Mouse (Mus musculus): ENCODE results near the gene Tenm4. TPM values are rescaled to one million over a fixed set of nuclear protein-coding genes. Genes with fewer than 3 reads are reported as not detected.
"Not testable (repeated sequence)": the region's sequence is repeated elsewhere in the genome, so short reads cannot be mapped to it uniquely, and the experiment has no call there.

Tenm4 gene
- polyA plus RNA-seq, 1 experiment from 2014 or later, result 5.4 TPM

DNA sequence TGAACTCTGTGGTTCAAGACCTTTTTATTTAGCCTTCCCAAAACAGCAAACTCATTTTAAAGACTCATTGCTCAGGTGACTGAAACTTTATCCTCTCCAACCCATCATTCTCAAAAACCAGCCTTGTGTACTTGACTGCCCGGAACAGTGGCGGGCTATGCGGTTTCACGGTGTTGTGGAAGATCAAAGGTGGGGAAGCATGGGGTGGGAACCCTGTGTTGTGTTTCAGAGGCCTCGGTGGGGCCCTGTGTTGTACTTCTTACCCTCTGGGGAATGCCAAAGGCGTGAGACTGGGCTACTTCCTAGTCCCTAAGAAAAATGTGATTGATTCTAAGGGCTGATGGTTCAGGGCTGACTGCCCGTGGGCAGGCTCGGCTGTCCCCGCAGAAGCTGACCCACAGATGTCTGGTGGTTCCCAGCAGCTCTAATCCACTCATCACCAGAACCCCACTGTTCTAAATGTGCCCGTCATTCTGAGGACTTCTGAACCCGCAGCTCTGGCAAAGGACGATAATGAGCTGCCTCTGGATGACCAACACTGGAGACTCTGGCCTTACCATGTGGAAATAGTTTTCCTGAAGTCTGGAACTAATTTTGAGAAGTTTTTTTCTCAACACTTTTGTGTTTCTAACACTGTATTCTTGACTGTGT lies 739.4 kb downstream of the Tenm4 start:
- no peak for TF ChIP-seq CTCF (IDR thresholded peaks at IDR 0.05)
- ChIA-PET POLR2A (no interaction called here), CTCF (interaction anchor here (1.4 kb wide), 1 partner anchor 114 kb away, joined by 3 read pairs; no protein-coding TSS in a partner anchor)
- in situ Hi-C loops (cut with MboI; ENCODE audit: low pct_unique_long_range_greater_than_20kb), result loop anchor here (5.0 to 25.0 kb wide), 4 partner anchors 123 to 1046 kb away; no protein-coding TSS in a partner anchor
- no peak for ATAC-seq
- no peak for DNase-seq (ENCODE audit: low read depth, low spot score)
- H3K27me3 ChIP-seq, result no peaks in the 10 kb centered on the region

- no peak for ATAC-seq
- ChIA-PET POLR2A (no interaction called here), CTCF (interaction anchor here (0.6 to 3.7 kb wide), 21 partner anchors 9 to 762 kb away, joined by 3 to 35 read pairs (median 5); no protein-coding TSS in a partner anchor)
- TF ChIP-seq CTCF (IDR thresholded peaks at IDR 0.05), result peak; percentile 92
- H3K27me3 ChIP-seq, result no peaks in the 10 kb centered on the region
- in situ Hi-C loops (cut with MboI; ENCODE audit: low pct_unique_long_range_greater_than_20kb), result loop anchor here (5.0 to 25.0 kb wide), 4 partner anchors 127 to 1049 kb away; no protein-coding TSS in a partner anchor
- DNase-seq (ENCODE audit: low read depth, low spot score), result peak; percentile 30
Measured at GRCm38 (mm10) chr7:96914031-96914430, 743.0 kb downstream of the Tenm4 start.

DNA sequence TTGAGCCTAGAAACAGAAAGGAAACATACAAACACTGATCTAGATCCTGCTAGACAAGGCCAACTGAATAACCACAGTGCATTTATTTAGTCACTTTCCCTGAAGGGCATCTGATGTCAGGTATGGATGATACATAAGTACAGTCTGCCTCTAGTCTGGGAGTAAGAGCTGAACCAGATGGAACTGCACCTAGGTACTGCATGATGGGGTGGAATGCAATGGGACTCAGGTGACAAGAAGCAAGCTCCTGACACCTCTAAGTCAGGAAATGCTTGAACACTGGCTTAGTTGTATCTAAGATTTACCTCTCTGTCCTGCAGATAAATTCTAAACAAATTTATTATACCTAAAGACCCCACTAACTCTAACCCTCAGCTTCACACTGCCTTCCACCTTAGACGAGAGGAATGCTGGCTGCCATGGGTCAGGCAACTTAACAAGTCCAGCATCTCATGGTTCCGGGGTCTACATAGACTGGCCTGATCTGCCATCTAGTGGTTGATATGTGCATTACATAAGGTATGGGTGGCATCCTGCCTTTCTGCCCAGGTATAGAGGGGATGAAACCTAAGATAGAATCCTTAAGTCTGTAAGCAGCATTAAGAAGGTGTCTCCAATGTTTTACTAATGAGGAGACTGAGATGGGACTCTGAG lies 744.5 kb downstream of the Tenm4 start:
- in situ Hi-C loops (cut with MboI; ENCODE audit: low pct_unique_long_range_greater_than_20kb), result loop anchor here (10.0 to 25.0 kb wide), 3 partner anchors 128 to 1051 kb away; no protein-coding TSS in a partner anchor
- peaks cover under 1% of the 10 kb centered on the region for H3K27me3 ChIP-seq
- ChIA-PET POLR2A (no interaction called here), CTCF (interaction anchor here (0.8 to 3.7 kb wide), 12 partner anchors 28 to 764 kb away, joined by 3 to 35 read pairs (median 6); no protein-coding TSS in a partner anchor)
- DNase-seq (ENCODE audit: low read depth, low spot score) (no peak), ATAC-seq (peak; percentile 72)
- TF ChIP-seq CTCF (IDR thresholded peaks at IDR 0.05), result peak; percentile 88

GRCm38 (mm10) chr7:96920447-96921095 lies 749.5 kb downstream of the Tenm4 start:
- no peak for DNase-seq (ENCODE audit: low read depth, low spot score)
- no peak for ATAC-seq
- no peak for TF ChIP-seq CTCF (IDR thresholded peaks at IDR 0.05)
- peaks cover 7% of the 10 kb centered on the region for H3K27me3 ChIP-seq
- ChIA-PET POLR2A (no interaction called here), CTCF (interaction anchor here (1.4 to 1.5 kb wide), 2 partner anchors 14 to 401 kb away, joined by 3 read pairs; no protein-coding TSS in a partner anchor)
- in situ Hi-C loops (cut with MboI; ENCODE audit: low pct_unique_long_range_greater_than_20kb), result loop anchor here (10.0 to 25.0 kb wide), 2 partner anchors 133 to 1426 kb away; no protein-coding TSS in a partner anchor

DNA sequence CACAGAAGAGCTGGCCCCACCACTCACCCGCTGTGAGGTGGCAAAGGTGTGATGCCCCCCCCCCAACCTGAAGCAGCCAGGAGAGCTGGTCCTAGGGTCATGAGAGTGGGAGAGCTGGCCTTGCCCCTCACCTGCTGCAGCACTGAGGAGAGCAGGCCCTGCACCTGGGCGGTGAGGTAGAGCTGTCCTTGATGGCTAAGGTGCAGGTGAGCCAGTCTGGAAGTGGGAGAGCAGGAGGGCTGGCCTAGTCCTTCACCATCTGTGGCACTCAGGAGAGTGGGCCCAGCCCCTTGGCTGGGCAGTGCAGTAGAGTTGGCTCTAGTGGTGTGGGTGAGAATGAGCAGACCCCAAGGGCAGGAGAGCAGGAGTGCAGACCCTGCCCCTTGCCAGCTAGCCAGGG lies 751.9 kb downstream of the Tenm4 start:
- POLR2A ChIA-PET, result no interaction called here
- CTCF ChIA-PET, result no interaction called here
- TF ChIP-seq CTCF (IDR thresholded peaks at IDR 0.05), result no peak
- in situ Hi-C loops (cut with MboI; ENCODE audit: low pct_unique_long_range_greater_than_20kb), result loop anchor here (10.0 to 25.0 kb wide), 2 partner anchors 136 to 1428 kb away; no protein-coding TSS in a partner anchor
- DNase-seq (ENCODE audit: low read depth, low spot score) (no peak), ATAC-seq (no peak)
- peaks cover 7% of the 10 kb centered on the region for H3K27me3 ChIP-seq

DNA sequence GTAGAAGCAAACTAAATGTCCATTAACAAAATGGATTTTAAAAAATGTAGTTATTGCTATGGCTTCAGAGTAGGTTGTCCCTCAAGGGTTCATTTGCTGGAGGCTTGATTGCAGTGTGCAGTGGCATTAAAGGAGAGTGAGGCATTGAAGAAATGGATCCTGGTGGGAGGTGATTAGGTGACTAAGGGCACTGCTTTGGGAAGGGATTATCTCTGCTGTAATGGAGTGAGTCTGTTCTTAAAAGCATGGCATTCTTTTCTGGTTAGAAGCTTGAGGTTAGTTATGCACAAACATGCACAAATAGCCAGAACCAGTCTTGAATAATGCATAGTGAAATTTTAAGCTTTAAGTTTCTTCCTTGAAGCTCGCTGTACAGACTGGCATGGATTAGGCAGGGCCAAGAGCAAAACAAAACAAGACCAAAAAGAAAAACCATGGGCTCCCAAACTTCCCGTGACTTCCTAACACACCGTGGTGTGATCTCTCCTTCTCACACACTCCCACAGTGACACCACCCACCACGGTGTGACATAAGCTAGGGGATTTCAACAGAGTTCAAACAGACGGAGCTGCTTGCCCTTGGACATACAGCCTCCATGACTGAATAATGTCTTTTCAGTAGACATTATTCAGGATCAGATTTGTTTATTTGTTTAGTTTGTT lies 772.8 kb downstream of the Tenm4 start:
- DNase-seq (ENCODE audit: low read depth, low spot score) (peak; percentile 27), ATAC-seq (peak; percentile 84)
- ChIA-PET CTCF (interaction anchor here (0.9 kb wide), 1 partner anchor 9 kb away, joined by 4 read pairs; no protein-coding TSS in a partner anchor), POLR2A (interaction anchor here (0.6 kb wide), 1 partner anchor 9 kb away, joined by 4 read pairs; no protein-coding TSS in a partner anchor)
- peaks cover 10% of the 10 kb centered on the region for H3K27me3 ChIP-seq
- in situ Hi-C loops (cut with MboI; ENCODE audit: low pct_unique_long_range_greater_than_20kb), result no loop called here
- TF ChIP-seq CTCF (IDR thresholded peaks at IDR 0.05), result no peak

- in situ Hi-C loops (cut with MboI; ENCODE audit: low pct_unique_long_range_greater_than_20kb); POLR2A ChIA-PET; CTCF ChIA-PET; ATAC-seq; DNase-seq (ENCODE audit: low read depth, low spot score): not testable (repeated sequence)
- H3K27me3 ChIP-seq, result peaks cover 10% of the 10 kb centered on the region
Measured at GRCm38 (mm10) chr7:96946501-96946900, 775.5 kb downstream of the Tenm4 start.

- POLR2A ChIA-PET, result interaction anchor here (0.6 to 1.1 kb wide), 2 partner anchors 9 to 1123 kb away, joined by 3 read pairs; no protein-coding TSS in a partner anchor
- TF ChIP-seq CTCF (IDR thresholded peaks at IDR 0.05), result no peak
- peak; percentile 80 for DNase-seq (ENCODE audit: low read depth, low spot score)
- in situ Hi-C loops (cut with MboI; ENCODE audit: low pct_unique_long_range_greater_than_20kb), result no loop called here
- peaks cover 3% of the 10 kb centered on the region for H3K27me3 ChIP-seq
- CTCF ChIA-PET, result interaction anchor here (0.8 to 1.0 kb wide), 2 partner anchors 346 to 396 kb away, joined by 3 read pairs; no protein-coding TSS in a partner anchor
- peak; percentile 96 for ATAC-seq
Measured at GRCm38 (mm10) chr7:96951281-96952051, 780.4 kb downstream of the Tenm4 start, which contains the start of gene Nars2. Gene Nars2 (plus strand): TSS chr7:96951505.

- ATAC-seq (no peak), DNase-seq (ENCODE audit: low read depth, low spot score) (no peak)
- in situ Hi-C loops (cut with MboI; ENCODE audit: low pct_unique_long_range_greater_than_20kb), result no loop called here
- POLR2A ChIA-PET, result interaction anchor here (0.6 to 1.1 kb wide), 2 partner anchors 9 to 126 kb away, joined by 3 to 9 read pairs; no protein-coding TSS in a partner anchor
- CTCF ChIA-PET, result no interaction called here
- TF ChIP-seq CTCF (IDR thresholded peaks at IDR 0.05), result no peak
- peaks cover 3% of the 10 kb centered on the region for H3K27me3 ChIP-seq
Measured at GRCm38 (mm10) chr7:96952094-96952493, 781.0 kb downstream of the Tenm4 start.

Measured in Patski (cell line).